Mouse (Mus musculus) ES-E14 (cell line): ENCODE measurements around the gene Snx15. TPM values are rescaled to one million over a fixed set of nuclear protein-coding genes. Genes with fewer than 3 reads are reported as not detected.

Experiments used
- DNase-seq: peaks from one replicate; pipeline ENCODE4 v3.0.0-alpha.2; 2013; ENCODE audit warnings: low read depth, low spot score
- H3K27ac ChIP-seq: 2 replicates; pipeline ENCODE4 v1.5.1; 2012; ENCODE audit warnings: low read depth, mild to moderate bottlenecking, low read length, moderate library complexity, mixed read lengths; ENCODE audit not compliant: poor library complexity, insufficient read depth, severe bottlenecking
- H3K36me3 ChIP-seq: 2 replicates; pipeline ENCODE4 v1.6.1; 2012; ENCODE audit warnings: mild to moderate bottlenecking, low read length, moderate library complexity, mixed read lengths; ENCODE audit not compliant: control insufficient read depth, poor library complexity, insufficient read depth, severe bottlenecking
- H3K4me1 ChIP-seq, 2 experiments: fragments of 150-350 bp in 1 of 2; sonication (generic) in 1 of 2; 2 replicates each; pipeline ENCODE4 v1.6.1; 2012; ENCODE audit warnings: low read length in 2 of 2, mild to moderate bottlenecking in 1 of 2, mixed read lengths in 1 of 2; ENCODE audit not compliant: control insufficient read depth in 2 of 2, insufficient read depth in 2 of 2, poor library complexity in 1 of 2
- H3K4me3 ChIP-seq, 2 experiments: fragments of 150-350 bp in 1 of 2; sonication (generic) in 1 of 2; 2 replicates each; pipeline ENCODE4 v1.5.1; 2012; ENCODE audit warnings: low read length in 2 of 2, low read depth in 1 of 2, mild to moderate bottlenecking in 1 of 2, mixed read lengths in 1 of 2; ENCODE audit not compliant: insufficient read depth in 1 of 2, poor library complexity in 1 of 2, severe bottlenecking in 1 of 2
- H3K9ac ChIP-seq: 2 replicates; pipeline ENCODE4 v1.6.1; 2012; ENCODE audit warnings: low read depth, mild to moderate bottlenecking, low read length, mixed read lengths; ENCODE audit not compliant: poor library complexity, insufficient read depth, severe bottlenecking
- H3K9me3 ChIP-seq: fragments of 150-350 bp; sonication (generic); 2 replicates; pipeline ENCODE4 v1.6.1; 2012; ENCODE audit warnings: low read depth, mild to moderate bottlenecking, low read length; ENCODE audit not compliant: control insufficient read depth, insufficient read depth
- CHD2 ChIP-seq: IDR thresholded peaks from 2 replicates; pipeline ENCODE4 v1.6.1; 2014; ENCODE audit warnings: mild to moderate bottlenecking, low read depth, low read length, inconsistent platforms
- HCFC1 ChIP-seq: IDR thresholded peaks from 2 replicates; pipeline ENCODE4 v1.6.1; 2012; ENCODE audit warnings: low read length, inconsistent platforms, borderline replicate concordance; ENCODE audit not compliant: insufficient read depth
- MAFK ChIP-seq: IDR thresholded peaks from 2 replicates; pipeline ENCODE4 v1.6.1; 2014; ENCODE audit warnings: mild to moderate bottlenecking, low read depth, low read length, inconsistent platforms; ENCODE audit not compliant: insufficient read depth
- ZC3H11A ChIP-seq: IDR thresholded peaks from 2 replicates; pipeline ENCODE4 v1.6.1; 2012; ENCODE audit warnings: low read depth, mild to moderate bottlenecking, inconsistent platforms, low read length, borderline replicate concordance
- ZNF384 ChIP-seq: IDR thresholded peaks from 2 replicates; pipeline ENCODE4 v1.6.1; 2012; ENCODE audit warnings: low read depth, low read length, inconsistent platforms
- in situ Hi-C, 2 experiments: fragments of 600-800 bp; cut with MboI; formaldehyde crosslinking; loops; one replicate each; pipeline ENCODE4 v1.15.1; 2025; ENCODE audit warnings: low sequenced_read_pairs in 2 of 2, inconsistent platforms in 1 of 2; ENCODE audit not compliant: unreplicated experiment in 2 of 2
- total RNA-seq: library from RNA; depleted of rRNA; stranded (reverse); fragments of 300-350 nt; gene quantifications from 2 replicates; pipeline ENCODE4 v1.2.3, GENCODE M21; 2012

The Snx15 gene
- total RNA-seq, 1 experiment, result 11.9 TPM

- Histone ChIP-seq H3K9ac (no peak within 1 kb of the TSS), H3K9me3 (no peaks in the 10 kb centered on the region), H3K4me3 (no peak within 1 kb of the TSS), H3K4me1 (peaks cover 0 to 5% of the 10 kb centered on the region in 2 experiments; a peak in 1 of 4 replicates), H3K36me3 (peaks cover 69% of the 10 kb centered on the region), H3K27ac (no peak within 1 kb of the TSS)
- in situ Hi-C loops, result no loop called here
- no peak for DNase-seq
- TF ChIP-seq MAFK (no peak), ZC3H11A (no peak), HCFC1 (no peak), ZNF384 (no peak), CHD2 (no peak)
Measured at GRCm38 (mm10) chr19:6094119-6094518, 34.0 kb downstream of the Snx15 start, which contains the start of gene AC131692.1. TSS of gene AC131692.1 (plus strand) at chr19:6094419.

DNA sequence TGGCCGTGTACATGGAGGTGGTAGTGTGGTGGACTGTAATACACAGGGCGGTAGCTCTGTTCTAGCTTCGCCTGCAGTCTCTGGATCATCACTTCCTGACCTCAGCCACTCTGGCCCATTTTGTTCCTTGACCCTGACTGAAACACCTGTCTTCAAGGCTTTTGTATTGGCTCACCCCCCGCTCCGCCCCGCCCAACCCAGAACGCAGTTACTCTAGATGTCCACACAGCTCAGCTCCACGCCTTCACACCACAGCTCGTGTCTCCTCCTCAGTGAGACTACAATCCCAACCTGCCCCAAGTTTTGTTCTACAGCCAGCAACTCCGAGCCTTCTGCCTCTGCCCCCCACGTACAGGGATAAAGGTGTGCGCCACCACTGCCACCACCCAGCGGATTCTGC, 39.3 kb downstream of the Snx15 start:
- Histone ChIP-seq H3K9me3 (no peaks in the 10 kb centered on the region), H3K36me3 (peaks cover 69% of the 10 kb centered on the region), H3K4me3 (no peak overlapping the region), H3K9ac (no peak overlapping the region), H3K27ac (no peak overlapping the region), H3K4me1 (peaks cover 7 to 19% of the 10 kb centered on the region in 2 experiments; a peak in 3 of 4 replicates)
- TF ChIP-seq CHD2, result no peak
- no peak for TF ChIP-seq HCFC1
- no peak for TF ChIP-seq ZNF384
- TF ChIP-seq MAFK, result no peak
- no peak for TF ChIP-seq ZC3H11A
- DNase-seq, result no peak
- in situ Hi-C loops, result no loop called here

GRCm38 (mm10) chr19:6085417-6085879, 42.7 kb downstream of the Snx15 start:
- H3K36me3 ChIP-seq, result peaks cover 58% of the 10 kb centered on the region
- in situ Hi-C loops, result no loop called here
- H3K9me3 ChIP-seq, result no peaks in the 10 kb centered on the region
- peak overlapping the region; percentile 96 for H3K27ac ChIP-seq
- H3K4me3 ChIP-seq, result peak overlapping the region; percentile 89 to 91
- H3K4me1 ChIP-seq, result peaks cover 7 to 20% of the 10 kb centered on the region in 2 experiments; a peak in 3 of 4 replicates
- peak; percentile 93 for DNase-seq
- TF ChIP-seq HCFC1, result no peak
- peak; percentile 100 for TF ChIP-seq ZNF384
- TF ChIP-seq ZC3H11A, result no peak
- peak; percentile 90 for TF ChIP-seq CHD2
- TF ChIP-seq MAFK, result no peak
- peak overlapping the region; percentile 97 for H3K9ac ChIP-seq

GRCm38 (mm10) chr19:6084478-6085248, 43.4 kb downstream of the Snx15 start, which contains the start of the genes Zfpl1 and Cdca5:
TSS of gene Zfpl1 (minus strand) at chr19:6084956.
TSS of gene Cdca5 (plus strand) at chr19:6084983.
- Histone ChIP-seq H3K36me3 (peaks cover 53% of the 10 kb centered on the region), H3K27ac (peak within 1 kb of the TSS; percentile 96), H3K4me3 (peak within 1 kb of the TSS; percentile 89 to 91), H3K4me1 (peaks cover 7 to 19% of the 10 kb centered on the region in 2 experiments; a peak in 3 of 4 replicates), H3K9ac (peak within 1 kb of the TSS; percentile 97), H3K9me3 (no peaks in the 10 kb centered on the region)
- TF ChIP-seq ZC3H11A, result no peak
- peak; percentile 48; the same call in 1 of the 2 replicates for TF ChIP-seq MAFK
- peak; percentile 67; the same call in 1 of the 2 replicates for TF ChIP-seq CHD2
- no peak for TF ChIP-seq ZNF384
- peak; percentile 94 for TF ChIP-seq HCFC1
- DNase-seq, result peak; percentile 96
- in situ Hi-C loops, result no loop called here
